Mouse (Mus musculus): ENCODE measurements around the gene Dclk2.

- no peak for TF ChIP-seq CTCF (IDR thresholded peaks at IDR 0.05 in 2 of 3, conservative IDR thresholded peaks at IDR 0.05 in 1 of 3; ENCODE audit: control insufficient read depth in 1 of 3, insufficient read depth in 1 of 3, low read depth in 2 of 3, low read length in 3 of 3, poor library complexity in 1 of 3, severe bottlenecking in 1 of 3)
- no peak for TF ChIP-seq ZKSCAN1 (IDR thresholded peaks at IDR 0.05; ENCODE audit: low read depth, low read length)
- TF ChIP-seq GABPA (IDR thresholded peaks at IDR 0.05; ENCODE audit: low read depth, low read length): no peak
- TF ChIP-seq POLR2AphosphoS2 (IDR thresholded peaks at IDR 0.05; ENCODE audit: low read length): no peak
- no peak for TF ChIP-seq MEF2A (IDR thresholded peaks at IDR 0.05; ENCODE audit: extremely low read depth, insufficient replicate concordance, low read depth, low read length, poor library complexity, severe bottlenecking)
- no peak for TF ChIP-seq USF1 (IDR thresholded peaks at IDR 0.05; ENCODE audit: low read depth, low read length)
- no peak for TF ChIP-seq POLR2A (IDR thresholded peaks at IDR 0.05; ENCODE audit: control insufficient read depth in 1 of 2, insufficient read depth in 1 of 2, low read depth in 1 of 2, low read length in 2 of 2, poor library complexity in 1 of 2)
- TF ChIP-seq EP300 (IDR thresholded peaks at IDR 0.05; ENCODE audit: low read depth in 1 of 2, low read length in 2 of 2): no peak
- no peak for TF ChIP-seq ZC3H11A (IDR thresholded peaks at IDR 0.05; ENCODE audit: low read depth, low read length)
These were observed 164.1 kb downstream of the Dclk2 start for GRCm38 (mm10) chr3:86756548-86756947.
